Mouse (Mus musculus) layer of hippocampus, adult 9-10 months (tissue): ENCODE results near the gene Gm13283.
"Not testable (repeated sequence)": the region's sequence is repeated elsewhere in the genome, so short reads cannot be mapped to it uniquely, and the experiment has no call there.

Experiments
- DNase-seq: peaks from one replicate; pipeline ENCODE4 v3.0.0; 2022; ENCODE audit warnings: low spot score

Gm13283 gene

DNA sequence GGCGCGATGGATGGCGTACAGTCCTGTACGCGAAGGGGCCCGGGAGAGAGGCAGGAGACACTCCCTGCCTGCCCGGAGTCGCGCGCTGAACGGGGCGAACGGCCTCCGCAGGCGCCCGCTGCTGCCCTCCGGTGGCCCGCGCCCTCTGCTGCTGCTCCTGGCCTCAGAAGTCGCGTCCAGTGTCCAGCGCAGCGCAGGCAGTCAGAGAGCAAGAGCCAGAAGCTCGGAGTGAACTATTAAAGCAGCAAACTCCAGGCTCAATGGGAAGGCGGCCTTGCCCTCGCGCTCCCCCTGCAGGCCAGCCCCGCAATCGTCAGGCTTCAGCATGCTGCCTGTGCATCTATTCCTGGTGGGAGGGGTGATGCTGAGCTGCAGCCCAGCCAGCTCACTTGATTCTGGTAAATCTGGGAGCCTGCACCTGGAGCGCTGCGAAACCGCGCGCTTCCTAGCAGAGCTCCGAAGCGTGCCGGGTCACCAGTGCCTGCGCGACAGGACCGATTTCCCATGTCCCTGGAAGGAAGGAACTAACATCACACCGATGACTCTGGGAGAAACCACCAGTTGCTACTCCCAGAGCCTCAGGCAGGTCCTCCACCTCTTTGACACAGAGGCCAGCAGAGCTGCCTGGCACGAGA lies 3.6 kb downstream of the Gm13283 start:
- DNase-seq, result not testable (repeated sequence)

DNA sequence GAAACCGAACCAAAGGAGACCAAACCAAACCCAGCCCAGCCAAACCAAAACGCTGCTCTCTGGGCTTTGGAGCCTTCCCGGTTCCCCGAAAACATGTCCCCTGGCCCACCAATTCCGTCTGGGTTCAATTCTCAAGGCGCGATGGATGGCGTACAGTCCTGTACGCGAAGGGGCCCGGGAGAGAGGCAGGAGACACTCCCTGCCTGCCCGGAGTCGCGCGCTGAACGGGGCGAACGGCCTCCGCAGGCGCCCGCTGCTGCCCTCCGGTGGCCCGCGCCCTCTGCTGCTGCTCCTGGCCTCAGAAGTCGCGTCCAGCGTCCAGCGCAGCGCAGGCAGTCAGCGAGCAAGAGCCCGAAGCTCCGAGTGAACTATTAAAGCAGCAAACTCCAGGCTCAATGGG lies 13.6 kb downstream of the Gm13283 start, which contains the start of gene Gm13290:
Gene Gm13290 (plus strand): TSS at position 301 of the 400 bp plus-strand sequence.
- not testable (repeated sequence) for DNase-seq

DNA sequence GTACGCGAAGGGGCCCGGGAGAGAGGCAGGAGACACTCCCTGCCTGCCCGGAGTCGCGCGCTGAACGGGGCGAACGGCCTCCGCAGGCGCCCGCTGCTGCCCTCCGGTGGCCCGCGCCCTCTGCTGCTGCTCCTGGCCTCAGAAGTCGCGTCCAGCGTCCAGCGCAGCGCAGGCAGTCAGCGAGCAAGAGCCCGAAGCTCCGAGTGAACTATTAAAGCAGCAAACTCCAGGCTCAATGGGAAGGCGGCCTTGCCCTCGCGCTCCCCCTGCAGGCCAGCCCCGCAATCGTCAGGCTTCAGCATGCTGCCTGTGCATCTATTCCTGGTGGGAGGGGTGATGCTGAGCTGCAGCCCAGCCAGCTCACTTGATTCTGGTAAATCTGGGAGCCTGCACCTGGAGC lies 16.7 kb downstream of the Gm13283 start, which contains the start of gene Gm13289:
Gene Gm13289 (plus strand): TSS at position 301 of the 400 bp plus-strand sequence.
- DNase-seq, result not testable (repeated sequence)

DNA sequence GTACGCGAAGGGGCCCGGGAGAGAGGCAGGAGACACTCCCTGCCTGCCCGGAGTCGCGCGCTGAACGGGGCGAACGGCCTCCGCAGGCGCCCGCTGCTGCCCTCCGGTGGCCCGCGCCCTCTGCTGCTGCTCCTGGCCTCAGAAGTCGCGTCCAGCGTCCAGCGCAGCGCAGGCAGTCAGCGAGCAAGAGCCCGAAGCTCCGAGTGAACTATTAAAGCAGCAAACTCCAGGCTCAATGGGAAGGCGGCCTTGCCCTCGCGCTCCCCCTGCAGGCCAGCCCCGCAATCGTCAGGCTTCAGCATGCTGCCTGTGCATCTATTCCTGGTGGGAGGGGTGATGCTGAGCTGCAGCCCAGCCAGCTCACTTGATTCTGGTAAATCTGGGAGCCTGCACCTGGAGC lies 19.6 kb downstream of the Gm13283 start, which contains the start of gene Gm13272:
Gene Gm13272 (plus strand): TSS at position 301 of the 400 bp plus-strand sequence.
- not testable (repeated sequence) for DNase-seq

DNA sequence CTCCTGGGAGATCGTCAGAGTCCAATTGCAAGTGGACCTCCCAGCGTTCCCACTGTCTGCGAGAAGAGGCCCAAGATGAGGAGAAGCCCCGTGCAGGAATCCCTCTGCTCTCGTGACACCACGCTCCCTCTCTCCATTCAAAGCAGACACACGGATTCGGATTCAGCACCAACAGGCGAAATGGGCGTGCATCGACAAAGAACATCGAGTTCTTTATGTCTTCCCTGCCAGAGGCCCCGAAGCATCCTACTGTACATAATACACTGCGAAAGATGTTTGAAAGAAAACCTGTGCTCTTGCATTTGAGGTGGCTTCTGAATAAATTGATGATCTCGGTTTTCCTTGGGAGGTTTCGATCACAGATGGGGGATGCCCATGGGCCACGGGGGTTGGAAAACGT lies 20.4 kb downstream of the Gm13283 start:
- DNase-seq, result not testable (repeated sequence)

DNA sequence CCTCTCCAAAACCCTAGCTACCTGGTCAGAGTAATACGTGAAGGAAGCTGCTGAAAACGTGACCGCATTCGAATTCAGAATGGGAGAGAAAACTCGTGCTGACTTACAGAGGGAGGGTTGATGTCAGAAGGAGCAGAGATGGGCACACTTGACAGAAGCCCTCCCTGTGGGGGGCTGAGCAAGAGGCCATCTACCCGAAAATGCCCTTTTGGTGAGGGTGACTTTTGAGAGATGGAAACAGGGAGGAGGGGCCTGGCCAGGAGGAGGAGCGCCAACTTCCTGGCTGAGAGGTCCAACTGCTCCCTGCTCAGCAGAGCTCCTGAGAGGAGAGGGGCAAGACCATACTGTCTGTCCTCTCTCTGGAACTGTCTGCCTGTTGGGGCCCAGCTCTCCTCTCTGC lies 21.9 kb downstream of the Gm13283 start, which contains the start of gene Ifnz:
Gene Ifnz (plus strand): TSS at position 301 of the 400 bp plus-strand sequence.
- DNase-seq, result not testable (repeated sequence)

DNA sequence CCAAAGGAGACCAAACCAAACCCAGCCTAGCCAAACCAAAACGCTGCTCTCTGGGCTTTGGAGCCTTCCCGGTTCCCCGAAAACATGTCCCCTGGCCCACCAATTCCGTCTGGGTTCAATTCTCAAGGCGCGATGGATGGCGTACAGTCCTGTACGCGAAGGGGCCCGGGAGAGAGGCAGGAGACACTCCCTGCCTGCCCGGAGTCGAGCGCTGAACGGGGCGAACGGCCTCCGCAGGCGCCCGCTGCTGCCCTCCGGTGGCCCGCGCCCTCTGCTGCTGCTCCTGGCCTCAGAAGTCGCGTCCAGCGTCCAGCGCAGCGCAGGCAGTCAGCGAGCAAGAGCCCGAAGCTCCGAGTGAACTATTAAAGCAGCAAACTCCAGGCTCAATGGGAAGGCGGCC lies 22.4 kb downstream of the Gm13283 start:
- not testable (repeated sequence) for DNase-seq

DNA sequence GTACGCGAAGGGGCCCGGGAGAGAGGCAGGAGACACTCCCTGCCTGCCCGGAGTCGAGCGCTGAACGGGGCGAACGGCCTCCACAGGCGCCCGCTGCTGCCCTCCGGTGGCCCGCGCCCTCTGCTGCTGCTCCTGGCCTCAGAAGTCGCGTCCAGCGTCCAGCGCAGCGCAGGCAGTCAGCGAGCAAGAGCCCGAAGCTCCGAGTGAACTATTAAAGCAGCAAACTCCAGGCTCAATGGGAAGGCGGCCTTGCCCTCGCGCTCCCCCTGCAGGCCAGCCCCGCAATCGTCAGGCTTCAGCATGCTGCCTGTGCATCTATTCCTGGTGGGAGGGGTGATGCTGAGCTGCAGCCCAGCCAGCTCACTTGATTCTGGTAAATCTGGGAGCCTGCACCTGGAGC lies 25.5 kb downstream of the Gm13283 start, which contains the start of gene Gm13276:
Gene Gm13276 (plus strand): TSS at position 301 of the 400 bp plus-strand sequence.
- DNase-seq, result not testable (repeated sequence)

DNA sequence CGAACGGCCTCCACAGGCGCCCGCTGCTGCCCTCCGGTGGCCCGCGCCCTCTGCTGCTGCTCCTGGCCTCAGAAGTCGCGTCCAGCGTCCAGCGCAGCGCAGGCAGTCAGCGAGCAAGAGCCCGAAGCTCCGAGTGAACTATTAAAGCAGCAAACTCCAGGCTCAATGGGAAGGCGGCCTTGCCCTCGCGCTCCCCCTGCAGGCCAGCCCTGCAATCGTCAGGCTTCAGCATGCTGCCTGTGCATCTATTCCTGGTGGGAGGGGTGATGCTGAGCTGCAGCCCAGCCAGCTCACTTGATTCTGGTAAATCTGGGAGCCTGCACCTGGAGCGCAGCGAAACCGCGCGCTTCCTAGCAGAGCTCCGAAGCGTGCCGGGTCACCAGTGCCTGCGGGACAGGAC lies 28.5 kb downstream of the Gm13283 start, which contains the start of gene Gm13277:
Gene Gm13277 (plus strand): TSS at position 231 of the 400 bp plus-strand sequence.
- DNase-seq, result peak; percentile 58

DNA sequence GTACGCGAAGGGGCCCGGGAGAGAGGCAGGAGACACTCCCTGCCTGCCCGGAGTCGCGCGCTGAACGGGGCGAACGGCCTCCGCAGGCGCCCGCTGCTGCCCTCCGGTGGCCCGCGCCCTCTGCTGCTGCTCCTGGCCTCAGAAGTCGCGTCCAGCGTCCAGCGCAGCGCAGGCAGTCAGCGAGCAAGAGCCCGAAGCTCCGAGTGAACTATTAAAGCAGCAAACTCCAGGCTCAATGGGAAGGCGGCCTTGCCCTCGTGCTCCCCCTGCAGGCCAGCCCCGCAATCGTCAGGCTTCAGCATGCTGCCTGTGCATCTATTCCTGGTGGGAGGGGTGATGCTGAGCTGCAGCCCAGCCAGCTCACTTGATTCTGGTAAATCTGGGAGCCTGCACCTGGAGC lies 31.3 kb downstream of the Gm13283 start, which contains the start of gene Gm13278:
Gene Gm13278 (plus strand): TSS at position 301 of the 400 bp plus-strand sequence.
- DNase-seq, result not testable (repeated sequence)

DNA sequence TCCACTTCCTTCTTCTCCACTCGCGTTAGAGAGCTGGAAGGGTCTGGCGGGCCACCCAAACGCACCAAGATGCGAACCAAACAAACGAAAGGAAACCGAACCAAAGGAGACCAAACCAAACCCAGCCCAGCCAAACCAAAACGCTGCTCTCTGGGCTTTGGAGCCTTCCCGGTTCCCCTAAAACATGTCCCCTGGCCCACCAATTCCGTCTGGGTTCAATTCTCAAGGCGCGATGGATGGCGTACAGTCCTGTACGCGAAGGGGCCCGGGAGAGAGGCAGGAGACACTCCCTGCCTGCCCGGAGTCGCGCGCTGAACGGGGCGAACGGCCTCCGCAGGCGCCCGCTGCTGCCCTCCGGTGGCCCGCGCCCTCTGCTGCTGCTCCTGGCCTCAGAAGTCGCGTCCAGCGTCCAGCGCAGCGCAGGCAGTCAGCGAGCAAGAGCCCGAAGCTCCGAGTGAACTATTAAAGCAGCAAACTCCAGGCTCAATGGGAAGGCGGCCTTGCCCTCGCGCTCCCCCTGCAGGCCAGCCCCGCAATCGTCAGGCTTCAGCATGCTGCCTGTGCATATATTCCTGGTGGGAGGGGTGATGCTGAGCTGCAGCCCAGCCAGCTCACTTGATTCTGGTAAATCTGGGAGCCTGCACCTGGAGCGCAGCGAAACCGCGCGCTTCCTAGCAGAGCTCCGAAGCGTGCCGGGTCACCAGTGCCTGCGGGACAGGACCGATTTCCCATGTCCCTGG lies 34.2 kb downstream of the Gm13283 start, which contains the start of gene Gm13275:
Gene Gm13275 (plus strand): TSS at position 552 of the 740 bp plus-strand sequence.
- peak; percentile 42 for DNase-seq

DNA sequence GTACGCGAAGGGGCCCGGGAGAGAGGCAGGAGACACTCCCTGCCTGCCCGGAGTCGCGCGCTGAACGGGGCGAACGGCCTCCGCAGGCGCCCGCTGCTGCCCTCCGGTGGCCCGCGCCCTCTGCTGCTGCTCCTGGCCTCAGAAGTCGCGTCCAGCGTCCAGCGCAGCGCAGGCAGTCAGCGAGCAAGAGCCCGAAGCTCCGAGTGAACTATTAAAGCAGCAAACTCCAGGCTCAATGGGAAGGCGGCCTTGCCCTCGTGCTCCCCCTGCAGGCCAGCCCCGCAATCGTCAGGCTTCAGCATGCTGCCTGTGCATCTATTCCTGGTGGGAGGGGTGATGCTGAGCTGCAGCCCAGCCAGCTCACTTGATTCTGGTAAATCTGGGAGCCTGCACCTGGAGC lies 37.2 kb downstream of the Gm13283 start, which contains the start of gene Gm13279:
Gene Gm13279 (plus strand): TSS at position 301 of the 400 bp plus-strand sequence.
- DNase-seq, result not testable (repeated sequence)

DNA sequence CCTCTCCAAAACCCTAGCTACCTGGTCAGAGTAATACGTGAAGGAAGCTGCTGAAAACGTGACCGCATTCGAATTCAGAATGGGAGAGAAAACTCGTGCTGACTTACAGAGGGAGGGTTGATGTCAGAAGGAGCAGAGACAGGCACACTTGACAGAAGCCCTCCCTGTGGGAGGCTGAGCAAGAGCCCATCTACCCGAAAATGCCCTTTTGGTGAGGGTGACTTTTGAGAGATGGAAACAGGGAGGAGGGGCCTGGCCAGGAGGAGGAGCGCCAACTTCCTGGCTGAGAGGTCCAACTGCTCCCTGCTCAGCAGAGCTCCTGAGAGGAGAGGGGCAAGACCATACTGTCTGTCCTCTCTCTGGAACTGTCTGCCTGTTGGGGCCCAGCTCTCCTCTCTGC lies 39.4 kb downstream of the Gm13283 start, which contains the start of gene Gm13285:
Gene Gm13285 (plus strand): TSS at position 301 of the 400 bp plus-strand sequence.
- DNase-seq, result not testable (repeated sequence)

DNA sequence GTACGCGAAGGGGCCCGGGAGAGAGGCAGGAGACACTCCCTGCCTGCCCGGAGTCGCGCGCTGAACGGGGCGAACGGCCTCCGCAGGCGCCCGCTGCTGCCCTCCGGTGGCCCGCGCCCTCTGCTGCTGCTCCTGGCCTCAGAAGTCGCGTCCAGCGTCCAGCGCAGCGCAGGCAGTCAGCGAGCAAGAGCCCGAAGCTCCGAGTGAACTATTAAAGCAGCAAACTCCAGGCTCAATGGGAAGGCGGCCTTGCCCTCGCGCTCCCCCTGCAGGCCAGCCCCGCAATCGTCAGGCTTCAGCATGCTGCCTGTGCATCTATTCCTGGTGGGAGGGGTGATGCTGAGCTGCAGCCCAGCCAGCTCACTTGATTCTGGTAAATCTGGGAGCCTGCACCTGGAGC lies 43.0 kb downstream of the Gm13283 start, which contains the start of gene Gm13287:
Gene Gm13287 (plus strand): TSS at position 301 of the 400 bp plus-strand sequence.
- not testable (repeated sequence) for DNase-seq

DNA sequence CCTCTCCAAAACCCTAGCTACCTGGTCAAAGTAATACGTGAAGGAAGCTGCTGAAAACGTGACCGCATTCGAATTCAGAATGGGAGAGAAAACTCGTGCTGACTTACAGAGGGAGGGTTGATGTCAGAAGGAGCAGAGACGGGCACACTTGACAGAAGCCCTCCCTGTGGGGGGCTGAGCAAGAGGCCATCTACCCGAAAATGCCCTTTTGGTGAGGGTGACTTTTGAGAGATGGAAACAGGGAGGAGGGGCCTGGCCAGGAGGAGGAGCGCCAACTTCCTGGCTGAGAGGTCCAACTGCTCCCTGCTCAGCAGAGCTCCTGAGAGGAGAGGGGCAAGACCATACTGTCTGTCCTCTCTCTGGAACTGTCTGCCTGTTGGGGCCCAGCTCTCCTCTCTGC lies 45.3 kb downstream of the Gm13283 start, which contains the start of gene Gm13288:
Gene Gm13288 (plus strand): TSS at position 301 of the 400 bp plus-strand sequence.
- DNase-seq, result not testable (repeated sequence)

DNA sequence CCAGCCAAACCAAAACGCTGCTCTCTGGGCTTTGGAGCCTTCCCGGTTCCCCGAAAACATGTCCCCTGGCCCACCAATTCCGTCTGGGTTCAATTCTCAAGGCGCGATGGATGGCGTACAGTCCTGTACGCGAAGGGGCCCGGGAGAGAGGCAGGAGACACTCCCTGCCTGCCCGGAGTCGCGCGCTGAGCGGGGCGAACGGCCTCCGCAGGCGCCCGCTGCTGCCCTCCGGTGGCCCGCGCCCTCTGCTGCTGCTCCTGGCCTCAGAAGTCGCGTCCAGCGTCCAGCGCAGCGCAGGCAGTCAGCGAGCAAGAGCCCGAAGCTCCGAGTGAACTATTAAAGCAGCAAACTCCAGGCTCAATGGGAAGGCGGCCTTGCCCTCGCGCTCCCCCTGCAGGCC lies 45.8 kb downstream of the Gm13283 start:
- not testable (repeated sequence) for DNase-seq
